Mouse (Mus musculus) forebrain, embryonic 13.5 days (tissue): ENCODE data around the gene Smpd3. TPM values are rescaled to one million over a fixed set of nuclear protein-coding genes. Genes with fewer than 3 reads are reported as not detected.
"Not testable (repeated sequence)": the region's sequence is repeated elsewhere in the genome, so short reads cannot be mapped to it uniquely, and the experiment has no call there.

Experiments used
- ATAC-seq: fragments of 200-750 bp; cut with Nextera tagmentation; 2 replicates; pipeline ENCODE4 v1.8.0; 2017
- H3K27ac ChIP-seq: fragments of 300-500 bp; sonication (generic); 2 replicates; pipeline ENCODE4 v1.5.1; 2015; ENCODE audit warnings: inconsistent platforms, mild to moderate bottlenecking, moderate library complexity
- H3K27me3 ChIP-seq: fragments of 300-500 bp; sonication (generic); 2 replicates; pipeline ENCODE4 v1.6.1; 2015; ENCODE audit warnings: mild to moderate bottlenecking, inconsistent platforms
- H3K36me3 ChIP-seq: fragments of 300-500 bp; sonication (generic); 2 replicates; pipeline ENCODE4 v1.6.1; 2015; ENCODE audit warnings: mild to moderate bottlenecking, inconsistent platforms; ENCODE audit not compliant: poor library complexity, severe bottlenecking
- H3K4me1 ChIP-seq: fragments of 300-500 bp; sonication (generic); 2 replicates; pipeline ENCODE4 v1.6.1; 2015; ENCODE audit warnings: inconsistent platforms
- H3K4me2 ChIP-seq: fragments of 300-500 bp; sonication (generic); 2 replicates; pipeline ENCODE4 v1.6.1; 2015; ENCODE audit warnings: inconsistent platforms, mild to moderate bottlenecking, moderate library complexity
- H3K4me3 ChIP-seq: fragments of 300-500 bp; sonication (generic); 2 replicates; pipeline ENCODE4 v1.5.1; 2015; ENCODE audit warnings: mild to moderate bottlenecking, inconsistent platforms
- H3K9ac ChIP-seq: fragments of 300-500 bp; sonication (generic); 2 replicates; pipeline ENCODE4 v1.6.1; 2015; ENCODE audit warnings: mild to moderate bottlenecking, inconsistent platforms
- H3K9me3 ChIP-seq: fragments of 300-500 bp; sonication (generic); replicated peaks from 2 replicates; pipeline ENCODE4 v1.6.1; 2016; ENCODE audit warnings: inconsistent platforms
- WGBS: fragments of 180-500 bp; shearing (Covaris S2); methylation state at CpG from one replicate; pipeline ENCODE4 v1.1.7; 2015; 5-methylcytosine and 5-hydroxymethylcytosine counted together
- polyA plus RNA-seq: library from polyadenylated mRNA; unstranded; fragments of >200 nt; fragmentation: Nextera tagmentation; extraction: Ambion mirVana; gene quantifications from 2 replicates; pipeline ENCODE4 v1.2.1, GENCODE M21; 2015

Smpd3 gene
- polyA plus RNA-seq, 1 experiment from 2014 or later: 31.4 TPM

DNA sequence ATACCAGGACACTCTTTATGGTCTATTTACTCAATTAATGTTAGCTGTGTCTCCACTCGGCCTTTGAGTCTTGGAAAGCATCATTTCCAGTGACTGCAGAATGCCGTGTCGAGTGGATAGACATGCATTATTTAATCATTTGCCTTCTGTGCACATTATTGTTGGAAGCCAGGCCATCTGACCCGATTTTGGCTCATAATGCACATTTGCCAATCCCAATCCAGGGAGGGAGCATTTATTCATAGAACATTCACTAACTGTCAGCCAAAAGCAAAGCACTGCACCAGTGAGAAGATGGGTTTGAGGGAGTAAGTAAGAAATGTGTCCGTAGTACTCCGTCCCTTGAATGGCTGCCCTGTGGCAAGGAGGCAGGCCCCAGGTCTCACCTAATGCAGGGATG, 17.8 kb downstream of the Smpd3 start:
- no peaks in the 10 kb centered on the region for H3K36me3 ChIP-seq
- no peak for ATAC-seq
- H3K4me3 ChIP-seq: no peak overlapping the region
- WGBS: 82% methylated on average over 6 of the region's 6 CpGs
- no peak overlapping the region for H3K9ac ChIP-seq
- H3K9me3 ChIP-seq: no peaks in the 10 kb centered on the region
- H3K27me3 ChIP-seq: no peaks in the 10 kb centered on the region
- H3K27ac ChIP-seq: no peak overlapping the region; the same call in 1 of the 2 replicates
- peaks cover 17% of the 10 kb centered on the region for H3K4me1 ChIP-seq
- no peak overlapping the region for H3K4me2 ChIP-seq

DNA sequence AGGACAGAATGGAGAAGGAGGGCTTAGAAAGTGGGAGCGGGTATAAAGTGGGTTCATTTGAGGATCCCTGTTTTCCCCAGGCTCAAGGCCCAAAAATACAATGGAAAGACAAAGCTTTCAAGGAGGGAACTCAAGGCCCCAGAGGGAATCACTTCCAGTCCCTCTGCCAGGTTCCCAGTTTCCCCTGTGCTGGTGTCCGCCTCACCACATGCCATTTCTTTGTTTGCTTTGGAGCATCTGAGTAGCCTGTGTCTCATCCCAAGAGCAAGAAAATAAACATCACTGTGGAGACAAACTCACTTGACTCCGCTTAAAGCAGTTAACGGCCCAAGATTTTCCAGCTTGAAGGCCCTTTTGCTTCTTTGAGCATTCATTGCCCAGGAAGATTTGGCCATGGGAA, 20.7 kb downstream of the Smpd3 start:
- 0 out of 2 replicates have a peak, but pooled peaks cover 3% of the 10 kb centered on the region for H3K36me3 ChIP-seq
- H3K4me1 ChIP-seq: no peaks in the 10 kb centered on the region
- H3K27me3 ChIP-seq: no peaks in the 10 kb centered on the region
- H3K27ac ChIP-seq: no peak overlapping the region
- no peaks in the 10 kb centered on the region for H3K9me3 ChIP-seq
- ATAC-seq: no peak
- H3K4me3 ChIP-seq: no peak overlapping the region
- no peak overlapping the region for H3K4me2 ChIP-seq
- WGBS: 82% methylated on average over 4 of the region's 4 CpGs
- no peak overlapping the region for H3K9ac ChIP-seq

DNA sequence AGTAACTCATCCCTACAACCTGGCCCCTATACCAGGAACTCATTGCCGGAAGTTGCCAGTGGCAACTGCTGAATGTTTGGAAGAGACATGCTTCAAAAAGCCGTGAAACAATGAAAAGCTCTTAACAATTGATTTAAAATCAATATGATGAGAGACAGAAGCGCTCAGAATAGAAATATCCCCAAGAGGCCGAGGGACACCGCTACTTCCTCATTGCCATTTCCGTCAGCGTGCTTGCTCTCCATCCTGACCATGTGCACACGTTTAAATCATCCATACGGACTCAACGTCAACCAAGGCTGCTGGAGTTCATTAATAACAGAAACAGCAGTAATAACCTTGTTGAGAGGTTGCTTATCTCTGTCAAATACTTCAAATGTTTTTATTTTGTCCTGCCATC, 21.3 kb downstream of the Smpd3 start:
- Histone ChIP-seq H3K9ac (no peak overlapping the region), H3K27me3 (no peaks in the 10 kb centered on the region), H3K9me3 (no peaks in the 10 kb centered on the region), H3K27ac (no peak overlapping the region), H3K4me2 (no peak overlapping the region), H3K4me3 (no peak overlapping the region), H3K36me3 (0 out of 2 replicates have a peak, but pooled peaks cover 3% of the 10 kb centered on the region), H3K4me1 (no peaks in the 10 kb centered on the region)
- WGBS: 89% methylated on average over 10 of the region's 10 CpGs
- no peak for ATAC-seq

GRCm38 (mm10) chr8:106315402-106316187, 22.2 kb downstream of the Smpd3 start:
- no peak overlapping the region for H3K4me3 ChIP-seq
- H3K9me3 ChIP-seq: no peaks in the 10 kb centered on the region
- WGBS: 89% methylated on average over 6 of the region's 6 CpGs
- no peaks in the 10 kb centered on the region for H3K27me3 ChIP-seq
- H3K4me2 ChIP-seq: no peak overlapping the region
- no peak for ATAC-seq
- H3K4me1 ChIP-seq: no peaks in the 10 kb centered on the region
- no peak overlapping the region for H3K9ac ChIP-seq
- 0 out of 2 replicates have a peak, but pooled peaks cover 3% of the 10 kb centered on the region for H3K36me3 ChIP-seq
- H3K27ac ChIP-seq: no peak overlapping the region

GRCm38 (mm10) chr8:106313799-106314198, 24.0 kb downstream of the Smpd3 start:
- H3K9me3 ChIP-seq: no peaks in the 10 kb centered on the region
- no peaks in the 10 kb centered on the region for H3K4me1 ChIP-seq
- H3K4me2 ChIP-seq: no peak overlapping the region
- H3K9ac ChIP-seq: no peak overlapping the region
- 60% methylated on average over 2 of the region's 2 CpGs for WGBS
- no peak overlapping the region for H3K27ac ChIP-seq
- H3K36me3 ChIP-seq: 0 out of 2 replicates have a peak, but pooled peaks cover 3% of the 10 kb centered on the region
- H3K27me3 ChIP-seq: no peaks in the 10 kb centered on the region
- H3K4me3 ChIP-seq: no peak overlapping the region
- ATAC-seq: no peak

GRCm38 (mm10) chr8:106313120-106313737, 24.6 kb downstream of the Smpd3 start:
- 88% methylated on average over 6 of the region's 6 CpGs for WGBS
- no peak overlapping the region for H3K4me3 ChIP-seq
- no peak overlapping the region for H3K9ac ChIP-seq

DNA sequence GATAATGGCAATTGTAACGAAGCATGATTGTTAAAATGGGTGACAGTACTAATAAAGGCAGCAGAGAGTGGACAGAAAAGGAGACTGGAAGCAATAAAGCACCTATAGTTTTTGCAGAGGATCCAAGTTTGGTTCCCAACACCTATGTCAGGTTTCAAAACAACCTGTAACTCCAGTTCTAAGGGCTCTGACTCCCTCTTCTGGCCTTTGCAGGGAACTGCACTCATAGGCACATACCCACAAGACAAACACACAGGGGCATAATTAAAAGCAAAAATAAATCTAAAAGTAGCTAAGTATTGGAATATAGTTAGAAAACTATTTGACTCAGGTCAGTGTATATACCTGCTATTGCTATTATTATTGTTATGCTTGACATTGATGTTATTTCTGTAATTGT, 25.8 kb downstream of the Smpd3 start:
- 0 out of 2 replicates have a peak, but pooled peaks cover 3% of the 10 kb centered on the region for H3K4me1 ChIP-seq
- H3K9ac ChIP-seq: no peak overlapping the region
- H3K27ac ChIP-seq: no peak overlapping the region
- 96% methylated on average over 1 of the region's 1 CpGs for WGBS
- no peak for ATAC-seq
- H3K4me2 ChIP-seq: no peak overlapping the region
- H3K36me3 ChIP-seq: 0 out of 2 replicates have a peak, but pooled peaks cover 3% of the 10 kb centered on the region
- no peak overlapping the region for H3K4me3 ChIP-seq
- no peaks in the 10 kb centered on the region for H3K27me3 ChIP-seq
- no peaks in the 10 kb centered on the region for H3K9me3 ChIP-seq

More at GRCm38 (mm10) chr8:106313120-106313737, 24.6 kb downstream of the Smpd3 start:
- Histone ChIP-seq H3K36me3 (0 out of 2 replicates have a peak, but pooled peaks cover 3% of the 10 kb centered on the region), H3K27me3 (no peaks in the 10 kb centered on the region), H3K9me3 (no peaks in the 10 kb centered on the region), H3K27ac (no peak overlapping the region), H3K4me1 (no peaks in the 10 kb centered on the region), H3K4me2 (no peak overlapping the region)
- ATAC-seq: no peak

GRCm38 (mm10) chr8:106310026-106310652, 27.6 kb downstream of the Smpd3 start:
- 0 out of 2 replicates have a peak, but pooled peaks cover 3% of the 10 kb centered on the region for H3K4me1 ChIP-seq
- no peaks in the 10 kb centered on the region for H3K9me3 ChIP-seq
- H3K4me2 ChIP-seq: no peak overlapping the region
- no peak overlapping the region for H3K27ac ChIP-seq
- no peaks in the 10 kb centered on the region for H3K27me3 ChIP-seq
- no peak overlapping the region for H3K9ac ChIP-seq
- 0 out of 2 replicates have a peak, but pooled peaks cover 3% of the 10 kb centered on the region for H3K36me3 ChIP-seq
- no peak overlapping the region for H3K4me3 ChIP-seq
- 93% methylated on average over 5 of the region's 5 CpGs for WGBS
- no peak for ATAC-seq

- not testable (repeated sequence) for H3K9me3 ChIP-seq, ATAC-seq, H3K36me3 ChIP-seq, H3K27me3 ChIP-seq, H3K4me2 ChIP-seq, H3K27ac ChIP-seq, H3K9ac ChIP-seq, H3K4me1 ChIP-seq, H3K4me3 ChIP-seq
- WGBS: 95% methylated on average over 6 of the region's 6 CpGs
These were observed 29.6 kb downstream of the Smpd3 start for GRCm38 (mm10) chr8:106308082-106308786.

DNA sequence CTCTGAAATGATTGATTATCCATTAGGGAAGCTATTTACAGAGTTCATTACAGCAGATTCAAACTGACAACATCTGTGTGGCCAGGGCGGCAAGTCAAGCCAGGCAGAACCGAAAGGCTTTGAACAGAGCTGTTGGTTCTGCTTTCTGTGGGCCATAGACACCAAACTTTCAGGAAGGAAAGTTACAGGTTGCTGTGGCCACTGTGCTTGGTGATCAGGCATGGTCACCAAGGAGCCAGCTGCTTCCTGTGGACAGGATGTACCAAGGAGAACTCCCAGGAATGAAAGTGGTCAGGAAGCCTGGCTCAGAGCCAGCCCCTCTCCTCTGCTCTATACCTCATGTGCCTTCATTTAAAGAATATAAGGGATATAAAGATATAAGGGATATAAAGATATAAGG, 30.2 kb downstream of the Smpd3 start:
- no peak overlapping the region for H3K4me3 ChIP-seq
- WGBS: 81% methylated on average over 2 of the region's 2 CpGs
- H3K27me3 ChIP-seq: no peaks in the 10 kb centered on the region
- ATAC-seq: no peak
- no peaks in the 10 kb centered on the region for H3K36me3 ChIP-seq
- 0 out of 2 replicates have a peak, but pooled peaks cover 3% of the 10 kb centered on the region for H3K4me1 ChIP-seq
- H3K4me2 ChIP-seq: no peak overlapping the region
- no peak overlapping the region for H3K9ac ChIP-seq
- H3K9me3 ChIP-seq: no peaks in the 10 kb centered on the region
- H3K27ac ChIP-seq: no peak overlapping the region

GRCm38 (mm10) chr8:106306711-106307248, 31.0 kb downstream of the Smpd3 start:
- H3K27ac ChIP-seq, H3K36me3 ChIP-seq, H3K4me2 ChIP-seq, H3K4me1 ChIP-seq, H3K9me3 ChIP-seq, H3K27me3 ChIP-seq, H3K4me3 ChIP-seq, ATAC-seq, H3K9ac ChIP-seq: not testable (repeated sequence)
- WGBS: 57% methylated on average over 2 of the region's 2 CpGs
